Mouse (Mus musculus): Measurements from ENCODE around the gene Fam20a.

GRCm38 (mm10) chr11:109675208-109675607, 46.9 kb downstream of the Fam20a start:
- no peak for TF ChIP-seq POLR2A (IDR thresholded peaks at IDR 0.05; ENCODE audit: borderline replicate concordance, control insufficient read depth, low read depth, low read length)
- no peak for TF ChIP-seq CTCF (IDR thresholded peaks at IDR 0.05; ENCODE audit: control insufficient read depth, insufficient read depth, low read length)
